Mouse (Mus musculus) limb, embryonic 11.5 days (tissue): ENCODE measurements around the gene Frat2. TPM values are rescaled to one million over a fixed set of nuclear protein-coding genes. Genes with fewer than 3 reads are reported as not detected.

Experiments
- ATAC-seq: fragments of 200-750 bp; cut with Nextera tagmentation; 2 replicates; pipeline ENCODE4 v1.8.0; 2017; ENCODE audit warnings: low read depth; ENCODE audit not compliant: insufficient number of reproducible peaks, low FRiP score, low TSS enrichment
- DNase-seq: peaks from one replicate; pipeline ENCODE4 v3.0.0-alpha.2; 2015; ENCODE audit warnings: low spot score
- H3K27ac ChIP-seq: fragments of 300-500 bp; sonication (generic); replicated peaks from 2 replicates; pipeline ENCODE4 v1.5.1; 2014; ENCODE audit warnings: low read depth, mild to moderate bottlenecking, low read length
- H3K27me3 ChIP-seq: fragments of 300-500 bp; sonication (generic); 2 replicates; pipeline ENCODE4 v1.6.1; 2014; ENCODE audit warnings: mild to moderate bottlenecking, low read length, mixed read lengths; ENCODE audit not compliant: control insufficient read depth, insufficient read depth
- H3K36me3 ChIP-seq: fragments of 300-500 bp; sonication (generic); 2 replicates; pipeline ENCODE4 v1.6.1; 2014; ENCODE audit warnings: mild to moderate bottlenecking, low read length, moderate library complexity, mixed read lengths; ENCODE audit not compliant: control insufficient read depth, insufficient read depth
- H3K4me1 ChIP-seq: fragments of 300-500 bp; sonication (generic); 2 replicates; pipeline ENCODE4 v1.6.1; 2014; ENCODE audit warnings: low read length, mixed read lengths; ENCODE audit not compliant: control insufficient read depth, insufficient read depth
- H3K4me2 ChIP-seq: fragments of 300-500 bp; sonication (generic); 2 replicates; pipeline ENCODE4 v1.6.1; 2014; ENCODE audit warnings: low read depth, mild to moderate bottlenecking, moderate library complexity; ENCODE audit not compliant: severe bottlenecking
- H3K4me3 ChIP-seq: fragments of 300-500 bp; sonication (generic); 2 replicates; pipeline ENCODE4 v1.5.1; 2014; ENCODE audit warnings: low read depth, low read length
- H3K9ac ChIP-seq: fragments of 300-500 bp; sonication (generic); 2 replicates; pipeline ENCODE4 v1.6.1; 2014; ENCODE audit warnings: mild to moderate bottlenecking, low read length
- H3K9me3 ChIP-seq: fragments of 300-500 bp; sonication (generic); 2 replicates; pipeline ENCODE4 v1.6.1; 2016; ENCODE audit warnings: low read length; ENCODE audit not compliant: control insufficient read depth
- WGBS: fragments of 180-500 bp; shearing (Covaris S2); extraction: QIAGEN DNeasy Blood & Tissue Kit; methylation state at CpG from one replicate; pipeline ENCODE4 v1.1.7; 2014; 5-methylcytosine and 5-hydroxymethylcytosine counted together
- polyA plus RNA-seq: library from polyadenylated mRNA; unstranded; fragments of >200 nt; fragmentation: Nextera tagmentation; extraction: Ambion mirVana; gene quantifications from 2 replicates; pipeline ENCODE4 v1.2.1, GENCODE M21; 2014

The Frat2 gene
- polyA plus RNA-seq, 1 experiment from 2014 or later = 2.4 TPM

- Histone ChIP-seq H3K27ac (no peak overlapping the region), H3K9ac (no peak overlapping the region), H3K4me1 (peaks cover 11% of the 10 kb centered on the region), H3K4me3 (0 out of 2 replicates have a peak overlapping the region, but pooled peaks have one; percentile 69), H3K27me3 (peaks cover 19% of the 10 kb centered on the region), H3K4me2 (peak overlapping the region; percentile 99), H3K36me3 (no peaks in the 10 kb centered on the region), H3K9me3 (no peaks in the 10 kb centered on the region)
- no peak for ATAC-seq
- peak; percentile 45 for DNase-seq
- WGBS = 4% methylated on average over 14 of the region's 14 CpGs
Measured at GRCm38 (mm10) chr19:41831718-41832391, 16.1 kb downstream of the Frat2 start.

- no peaks in the 10 kb centered on the region for H3K36me3 ChIP-seq
- WGBS = 1% methylated on average over 19 of the region's 19 CpGs
- peak overlapping the region; percentile 79; the same call in 1 of the 2 replicates for H3K9ac ChIP-seq
- peak; percentile 57 for DNase-seq
- peak overlapping the region; percentile 69 for H3K4me3 ChIP-seq
- no peak for ATAC-seq
- no peak overlapping the region for H3K27ac ChIP-seq
- peak overlapping the region; percentile 99 for H3K4me2 ChIP-seq
- no peaks in the 10 kb centered on the region for H3K9me3 ChIP-seq
- H3K4me1 ChIP-seq = peaks cover 11% of the 10 kb centered on the region
- peaks cover 19% of the 10 kb centered on the region for H3K27me3 ChIP-seq
Measured at GRCm38 (mm10) chr19:41831101-41831570, 16.8 kb downstream of the Frat2 start.

GRCm38 (mm10) chr19:41830106-41831031, 17.6 kb downstream of the Frat2 start:
- DNase-seq = peak; percentile 72
- under 1% methylated on average over 93 of the region's 112 CpGs for WGBS

GRCm38 (mm10) chr19:41829381-41830105, 18.4 kb downstream of the Frat2 start, which contains the start of gene Frat1:
Gene Frat1 (plus strand): TSS chr19:41829970.
- H3K4me1 ChIP-seq = peaks cover 11% of the 10 kb centered on the region
- peak; percentile 90 for ATAC-seq

More at GRCm38 (mm10) chr19:41830106-41831031, 17.6 kb downstream of the Frat2 start:
- H3K9ac ChIP-seq = peak overlapping the region; percentile 79
- peak overlapping the region; percentile 69 for H3K4me3 ChIP-seq
- no peaks in the 10 kb centered on the region for H3K9me3 ChIP-seq
- peak overlapping the region; percentile 99 for H3K4me2 ChIP-seq
- peak; percentile 67 for ATAC-seq
- H3K27ac ChIP-seq = peak overlapping the region; percentile 8; the same call in 1 of the 2 replicates
- H3K36me3 ChIP-seq = no peaks in the 10 kb centered on the region
- H3K27me3 ChIP-seq = peaks cover 19% of the 10 kb centered on the region
- H3K4me1 ChIP-seq = peaks cover 11% of the 10 kb centered on the region

GRCm38 (mm10) chr19:41828941-41829340, 19.0 kb downstream of the Frat2 start:
- Histone ChIP-seq H3K9ac (no peak overlapping the region), H3K27ac (no peak overlapping the region), H3K9me3 (no peaks in the 10 kb centered on the region), H3K4me1 (peaks cover 11% of the 10 kb centered on the region), H3K36me3 (no peaks in the 10 kb centered on the region), H3K4me2 (peak overlapping the region; percentile 99; the same call in 1 of the 2 replicates), H3K27me3 (peaks cover 19% of the 10 kb centered on the region), H3K4me3 (0 out of 2 replicates have a peak overlapping the region, but pooled peaks have one; percentile 69)
- WGBS = 77% methylated on average over 3 of the region's 3 CpGs
- DNase-seq (no peak), ATAC-seq (no peak)

More at GRCm38 (mm10) chr19:41829381-41830105, 18.4 kb downstream of the Frat2 start, which contains the start of gene Frat1:
- Histone ChIP-seq H3K27ac (peak within 1 kb of the TSS; percentile 80; the same call in 1 of the 2 replicates), H3K36me3 (no peaks in the 10 kb centered on the region), H3K27me3 (peaks cover 19% of the 10 kb centered on the region), H3K9me3 (no peaks in the 10 kb centered on the region), H3K9ac (peak within 1 kb of the TSS; percentile 79), H3K4me3 (peak within 1 kb of the TSS; percentile 69), H3K4me2 (peak within 1 kb of the TSS; percentile 99)
- WGBS = under 1% methylated on average over 36 of the region's 39 CpGs
- DNase-seq = peak; percentile 95

GRCm38 (mm10) chr19:41826529-41826928, 21.4 kb downstream of the Frat2 start:
- Histone ChIP-seq H3K9ac (no peak overlapping the region), H3K9me3 (no peaks in the 10 kb centered on the region), H3K4me1 (0 out of 2 replicates have a peak, but pooled peaks cover 6% of the 10 kb centered on the region), H3K27ac (no peak overlapping the region), H3K4me2 (no peak overlapping the region), H3K27me3 (peaks cover 8% of the 10 kb centered on the region), H3K36me3 (no peaks in the 10 kb centered on the region), H3K4me3 (no peak overlapping the region)
- no peak for DNase-seq
- no peak for ATAC-seq
- WGBS = 77% methylated on average over 3 of the region's 3 CpGs

GRCm38 (mm10) chr19:41824950-41825349, 23.0 kb downstream of the Frat2 start:
- ATAC-seq (no peak), DNase-seq (no peak)
- no peak overlapping the region for H3K27ac ChIP-seq
- no peak overlapping the region for H3K4me2 ChIP-seq
- H3K4me3 ChIP-seq = no peak overlapping the region
- H3K27me3 ChIP-seq = no peaks in the 10 kb centered on the region
- no peaks in the 10 kb centered on the region for H3K4me1 ChIP-seq
- no peaks in the 10 kb centered on the region for H3K36me3 ChIP-seq
- no peak overlapping the region for H3K9ac ChIP-seq
- 85% methylated on average over 5 of the region's 5 CpGs for WGBS
- H3K9me3 ChIP-seq = no peaks in the 10 kb centered on the region
